Mouse (Mus musculus): ENCODE measurements around the gene Stag1. TPM values are rescaled to one million over a fixed set of nuclear protein-coding genes. Genes with fewer than 3 reads are reported as not detected.

Stag1 gene
- polyA plus RNA-seq (2012; ENCODE audit: insufficient read depth, insufficient read length, low replicate concordance, missing spikeins), result not detected in 2 replicates

DNA sequence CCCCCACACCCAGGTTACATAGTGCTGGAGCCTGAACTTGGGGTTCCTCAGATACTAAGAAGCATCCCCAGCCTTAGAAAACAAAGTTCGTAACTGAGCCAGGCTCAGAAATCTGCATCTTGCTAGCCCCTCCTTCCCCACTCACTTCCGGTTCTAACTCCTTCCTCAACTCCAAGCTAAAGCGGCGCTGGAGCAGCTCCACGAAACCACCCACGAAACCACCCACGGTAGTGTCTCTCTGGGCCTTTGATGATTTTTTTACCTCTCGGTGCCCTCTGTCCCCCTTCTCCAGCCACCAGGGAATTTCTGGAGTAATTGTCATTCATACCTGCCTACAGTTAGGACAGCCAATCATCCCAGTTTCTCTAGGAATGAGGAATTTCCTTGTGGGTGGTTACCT, at the start of gene Stag1:
Stag1 (plus strand) TSS at position 253 of the 400 bp plus-strand sequence.
- TF ChIP-seq CTCF (IDR thresholded peaks at IDR 0.05; ENCODE audit: insufficient read depth, low read depth, low read length) (no peak), POLR2A (IDR thresholded peaks at IDR 0.05; ENCODE audit: insufficient read depth, low read depth, low read length) (no peak)
- Histone ChIP-seq H3K4me3 (ENCODE audit: insufficient read depth, low read depth, low read length) (no peak within 1 kb of the TSS), H3K4me1 (ENCODE audit: control insufficient read depth, insufficient read depth, low read length) (no peaks in the 10 kb centered on the region), H3K27ac (ENCODE audit: insufficient read depth, low read depth, low read length) (no peak within 1 kb of the TSS)
- 94% methylated on average over 8 of the region's 8 CpGs for WGBS

DNA sequence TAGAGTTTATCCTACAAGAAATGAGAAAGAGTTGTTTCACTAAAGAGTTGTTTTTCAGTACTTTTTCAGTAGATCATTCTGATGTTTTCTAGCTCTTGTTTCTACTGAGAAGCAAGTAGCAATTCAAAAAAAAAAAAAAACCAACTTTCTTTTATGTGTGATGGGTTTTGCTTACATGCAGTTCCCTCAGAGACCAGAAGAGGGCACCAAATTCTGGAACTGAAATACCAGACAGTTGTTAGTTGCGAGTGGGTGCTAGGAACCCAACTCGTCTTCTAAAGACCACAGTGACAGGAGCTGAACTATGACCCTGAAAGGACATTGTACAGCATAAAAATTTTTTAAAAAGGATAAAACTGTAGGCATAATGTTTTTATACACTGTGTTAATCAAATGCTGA, 49.3 kb upstream of the Stag1 start:
- no peak overlapping the region for H3K27ac ChIP-seq (ENCODE audit: insufficient read depth, low read depth, low read length)
- 95% methylated on average over 2 of the region's 2 CpGs for WGBS
- TF ChIP-seq CTCF (IDR thresholded peaks at IDR 0.05; ENCODE audit: insufficient read depth, low read depth, low read length), result no peak
- no peak for TF ChIP-seq POLR2A (IDR thresholded peaks at IDR 0.05; ENCODE audit: insufficient read depth, low read depth, low read length)
- no peaks in the 10 kb centered on the region for H3K4me1 ChIP-seq (ENCODE audit: control insufficient read depth, insufficient read depth, low read length)
- no peak overlapping the region for H3K4me3 ChIP-seq (ENCODE audit: insufficient read depth, low read depth, low read length)

DNA sequence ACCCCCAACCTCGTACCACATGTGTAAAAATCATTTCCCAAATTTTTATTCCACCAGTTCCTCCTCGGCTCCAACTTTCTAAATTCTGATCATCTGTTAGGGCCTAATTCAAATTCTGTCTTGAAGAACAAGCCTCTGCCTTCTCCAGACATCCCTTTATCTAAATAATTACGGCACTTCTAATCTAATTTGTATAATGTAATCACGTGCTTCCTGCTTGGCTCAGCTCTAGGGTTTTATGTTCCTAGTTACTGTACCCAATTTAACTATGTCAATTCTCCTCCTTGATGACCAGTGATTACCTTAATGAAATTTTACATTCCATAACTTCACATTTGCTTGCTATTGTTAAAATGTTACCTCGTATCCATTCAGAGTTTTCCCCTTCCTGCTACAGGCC, 41.9 kb upstream of the Stag1 start:
- Histone ChIP-seq H3K27ac (ENCODE audit: insufficient read depth, low read depth, low read length) (no peak overlapping the region), H3K4me3 (ENCODE audit: insufficient read depth, low read depth, low read length) (no peak overlapping the region), H3K4me1 (ENCODE audit: control insufficient read depth, insufficient read depth, low read length) (no peaks in the 10 kb centered on the region)
- TF ChIP-seq CTCF (IDR thresholded peaks at IDR 0.05; ENCODE audit: insufficient read depth, low read depth, low read length), result no peak
- TF ChIP-seq POLR2A (IDR thresholded peaks at IDR 0.05; ENCODE audit: insufficient read depth, low read depth, low read length), result no peak
- WGBS, result 71% methylated on average over 5 of the region's 5 CpGs

DNA sequence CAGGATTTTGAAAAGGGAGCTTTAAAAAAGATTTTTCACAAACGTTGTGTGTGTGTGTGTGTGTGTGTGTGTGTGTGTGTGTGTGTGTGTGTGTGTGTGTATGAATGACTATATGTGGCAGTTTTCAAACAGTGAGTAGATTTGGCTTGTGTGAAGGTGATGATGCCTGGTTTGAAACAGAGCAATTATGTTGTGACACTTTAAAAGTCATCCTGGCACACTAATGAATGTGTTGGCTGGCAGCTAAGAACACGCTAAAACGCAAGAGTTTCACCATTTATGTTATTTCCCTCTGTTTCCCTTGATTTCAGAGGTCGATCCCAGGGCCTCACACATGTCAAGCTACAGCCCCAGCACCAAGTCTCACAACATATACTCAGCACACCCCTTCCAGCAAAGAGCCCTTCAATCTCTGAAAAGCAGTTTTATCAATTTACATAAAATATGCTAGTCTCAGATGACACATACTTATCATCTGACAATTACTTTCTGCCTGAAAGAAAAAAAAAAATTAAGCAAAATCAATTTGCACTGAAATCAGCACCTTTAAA, 39.5 kb upstream of the Stag1 start:
- no peaks in the 10 kb centered on the region for H3K4me1 ChIP-seq (ENCODE audit: control insufficient read depth, insufficient read depth, low read length)
- no peak overlapping the region for H3K27ac ChIP-seq (ENCODE audit: insufficient read depth, low read depth, low read length)
- 23% methylated on average over 4 of the region's 4 CpGs for WGBS
- no peak for TF ChIP-seq POLR2A (IDR thresholded peaks at IDR 0.05; ENCODE audit: insufficient read depth, low read depth, low read length)
- TF ChIP-seq CTCF (IDR thresholded peaks at IDR 0.05; ENCODE audit: insufficient read depth, low read depth, low read length), result no peak
- H3K4me3 ChIP-seq (ENCODE audit: insufficient read depth, low read depth, low read length), result no peak overlapping the region

DNA sequence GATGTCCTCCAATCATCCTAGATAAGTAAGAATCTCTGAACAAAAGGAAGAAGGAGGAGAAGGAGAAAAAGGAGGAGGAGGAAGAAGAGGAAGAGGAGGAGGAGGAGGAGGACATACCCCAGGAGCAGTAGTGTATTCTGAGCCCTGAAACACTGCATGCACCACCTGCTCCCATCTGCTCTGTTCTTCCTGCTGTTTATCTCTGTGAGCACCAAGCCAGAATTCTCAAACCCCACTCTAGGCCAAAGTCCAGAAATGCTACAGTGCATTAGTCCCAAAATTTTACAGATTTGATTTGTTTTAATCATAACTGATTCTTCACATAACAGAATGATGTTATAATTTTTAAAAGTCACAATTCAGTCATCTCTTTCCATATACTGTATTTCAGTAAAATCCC, 38.6 kb upstream of the Stag1 start:
- TF ChIP-seq POLR2A (IDR thresholded peaks at IDR 0.05; ENCODE audit: insufficient read depth, low read depth, low read length) (no peak), CTCF (IDR thresholded peaks at IDR 0.05; ENCODE audit: insufficient read depth, low read depth, low read length) (no peak)
- no peak overlapping the region for H3K4me3 ChIP-seq (ENCODE audit: insufficient read depth, low read depth, low read length)
- H3K27ac ChIP-seq (ENCODE audit: insufficient read depth, low read depth, low read length), result no peak overlapping the region
- H3K4me1 ChIP-seq (ENCODE audit: control insufficient read depth, insufficient read depth, low read length), result no peaks in the 10 kb centered on the region

DNA sequence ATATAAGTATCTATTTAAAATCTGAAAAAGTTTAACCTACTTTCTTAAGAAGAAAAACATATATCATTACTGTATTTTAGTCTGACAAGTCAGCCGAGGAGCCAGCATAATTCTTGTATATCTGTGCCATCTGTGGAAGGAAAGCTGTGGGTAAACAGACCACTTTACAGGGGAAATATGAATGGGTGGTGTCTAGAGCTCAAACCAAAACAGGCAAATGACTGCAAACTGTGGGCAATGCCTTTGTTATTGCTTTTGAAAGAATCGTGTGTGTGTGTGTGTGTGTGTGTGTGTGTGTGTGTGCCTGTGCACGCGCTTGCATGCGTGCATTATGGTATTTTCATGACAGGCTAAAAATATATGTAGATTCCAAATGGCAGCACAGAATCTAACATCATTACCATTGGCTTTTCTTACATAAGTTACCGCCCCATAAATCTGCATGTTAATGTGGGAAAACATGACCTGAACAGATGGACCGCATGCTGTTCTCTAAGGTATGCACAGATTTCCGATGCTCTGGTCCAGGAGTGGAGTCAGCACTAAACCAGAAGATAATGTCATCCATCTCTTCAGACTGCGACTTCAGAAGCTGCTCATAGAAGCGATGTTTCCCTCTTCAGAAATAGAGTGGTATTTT, 37.2 kb upstream of the Stag1 start:
- H3K27ac ChIP-seq (ENCODE audit: insufficient read depth, low read depth, low read length), result no peak overlapping the region
- no peak overlapping the region for H3K4me3 ChIP-seq (ENCODE audit: insufficient read depth, low read depth, low read length)
- H3K4me1 ChIP-seq (ENCODE audit: control insufficient read depth, insufficient read depth, low read length), result no peaks in the 10 kb centered on the region
- 89% methylated on average over 10 of the region's 10 CpGs for WGBS
- no peak for TF ChIP-seq POLR2A (IDR thresholded peaks at IDR 0.05; ENCODE audit: insufficient read depth, low read depth, low read length)
- TF ChIP-seq CTCF (IDR thresholded peaks at IDR 0.05; ENCODE audit: insufficient read depth, low read depth, low read length), result no peak

DNA sequence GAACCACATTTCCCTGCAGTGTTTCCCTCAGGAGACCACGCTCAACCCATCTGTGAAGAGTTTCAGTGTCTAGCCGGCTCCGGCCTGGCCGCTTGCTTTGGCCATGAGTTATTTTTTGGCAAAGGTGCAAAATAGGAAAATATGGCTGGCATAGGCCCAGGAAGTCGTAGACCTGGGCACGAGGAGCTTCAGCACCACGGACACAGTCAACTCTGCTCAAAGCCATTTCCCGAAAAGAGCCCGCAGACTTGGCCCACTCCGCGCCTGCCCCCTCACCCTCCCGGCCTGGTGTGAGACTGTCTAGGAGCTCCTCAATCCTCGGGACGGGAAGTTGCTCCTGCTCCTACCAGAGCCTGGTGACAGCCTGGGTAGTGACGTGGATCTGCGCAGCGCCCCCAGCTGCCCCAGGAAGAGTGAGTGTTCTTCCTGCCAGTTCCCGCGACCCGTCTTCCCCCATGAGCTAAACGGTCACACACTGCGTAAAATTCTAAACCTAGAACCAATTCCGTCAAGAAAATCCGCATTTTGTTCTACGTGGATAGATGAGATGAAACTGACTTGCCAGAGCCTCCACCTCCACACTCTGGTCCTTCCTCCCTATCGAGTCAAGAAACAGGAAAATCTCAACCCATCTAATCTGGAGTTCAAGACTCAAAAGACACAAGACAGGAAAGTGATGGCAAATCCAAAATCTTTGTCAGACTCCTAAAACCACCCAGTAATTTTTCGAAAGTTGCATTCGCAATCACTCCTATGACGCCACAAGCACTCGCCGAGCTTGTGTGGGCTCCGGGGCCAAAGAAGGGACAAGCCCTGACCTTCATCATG, 27.6 kb upstream of the Stag1 start:
- peak; percentile 18; the same call in 1 of the 2 replicates for TF ChIP-seq CTCF (IDR thresholded peaks at IDR 0.05; ENCODE audit: insufficient read depth, low read depth, low read length)
- no peak for TF ChIP-seq POLR2A (IDR thresholded peaks at IDR 0.05; ENCODE audit: insufficient read depth, low read depth, low read length)
- 8% methylated on average over 32 of the region's 32 CpGs for WGBS
- Histone ChIP-seq H3K4me3 (ENCODE audit: insufficient read depth, low read depth, low read length) (peak overlapping the region; percentile 58), H3K27ac (ENCODE audit: insufficient read depth, low read depth, low read length) (peak overlapping the region; percentile 16; the same call in 1 of the 2 replicates), H3K4me1 (ENCODE audit: control insufficient read depth, insufficient read depth, low read length) (peaks cover 10% of the 10 kb centered on the region)

DNA sequence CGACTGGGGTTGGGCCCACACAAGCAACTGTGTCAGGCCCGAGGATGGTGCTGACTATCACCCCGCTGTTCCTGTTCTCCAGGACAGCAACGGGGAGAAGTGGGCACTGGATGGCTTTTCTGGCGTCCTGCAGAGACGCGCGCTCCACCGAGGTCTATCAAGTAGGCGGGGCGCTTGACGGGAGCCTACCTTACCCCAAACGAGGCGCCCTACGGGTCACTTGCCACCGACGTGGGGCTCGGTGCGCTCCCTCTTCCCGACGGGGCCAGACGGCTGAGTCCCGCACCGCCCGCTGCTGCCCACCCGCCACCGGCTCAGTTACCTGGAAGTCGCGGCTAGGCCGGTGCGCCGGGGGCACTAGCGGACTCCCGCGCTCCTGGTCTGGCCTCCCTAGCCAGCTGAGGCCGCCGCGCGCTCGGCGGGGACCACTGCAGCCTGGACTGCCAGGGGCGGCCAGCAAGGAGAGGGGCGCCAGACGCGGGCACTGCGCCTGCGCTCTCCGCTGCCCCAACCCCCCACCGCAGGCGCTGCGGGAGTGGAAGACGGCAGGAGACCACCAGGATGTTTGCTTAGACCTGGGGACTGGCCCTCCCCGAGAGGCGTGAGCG, 26.9 kb upstream of the Stag1 start, which contains the start of gene Slc35g2:
Slc35g2 (minus strand) TSS at position 465 of the 608 bp plus-strand sequence.
- H3K4me1 ChIP-seq (ENCODE audit: control insufficient read depth, insufficient read depth, low read length), result peaks cover 10% of the 10 kb centered on the region
- TF ChIP-seq CTCF (IDR thresholded peaks at IDR 0.05; ENCODE audit: insufficient read depth, low read depth, low read length) (no peak), POLR2A (IDR thresholded peaks at IDR 0.05; ENCODE audit: insufficient read depth, low read depth, low read length) (peak; percentile 63; the same call in 1 of the 2 replicates)
- under 1% methylated on average over 55 of the region's 55 CpGs for WGBS
- H3K27ac ChIP-seq (ENCODE audit: insufficient read depth, low read depth, low read length), result peak within 1 kb of the TSS; percentile 16; the same call in 1 of the 2 replicates
- H3K4me3 ChIP-seq (ENCODE audit: insufficient read depth, low read depth, low read length), result peak within 1 kb of the TSS; percentile 58

Measured in olfactory bulb, adult 2 months (tissue).